Mouse (Mus musculus) CD4-positive helper T cell, adult 2 months (primary cell): ENCODE measurements around the gene Arhgap29.

Experiments
- DNase-seq: peaks from one replicate; pipeline ENCODE4 v3.0.0-alpha.2; 2012; ENCODE audit warnings: low read depth, missing footprints, low spot score

Gene Arhgap29

DNA sequence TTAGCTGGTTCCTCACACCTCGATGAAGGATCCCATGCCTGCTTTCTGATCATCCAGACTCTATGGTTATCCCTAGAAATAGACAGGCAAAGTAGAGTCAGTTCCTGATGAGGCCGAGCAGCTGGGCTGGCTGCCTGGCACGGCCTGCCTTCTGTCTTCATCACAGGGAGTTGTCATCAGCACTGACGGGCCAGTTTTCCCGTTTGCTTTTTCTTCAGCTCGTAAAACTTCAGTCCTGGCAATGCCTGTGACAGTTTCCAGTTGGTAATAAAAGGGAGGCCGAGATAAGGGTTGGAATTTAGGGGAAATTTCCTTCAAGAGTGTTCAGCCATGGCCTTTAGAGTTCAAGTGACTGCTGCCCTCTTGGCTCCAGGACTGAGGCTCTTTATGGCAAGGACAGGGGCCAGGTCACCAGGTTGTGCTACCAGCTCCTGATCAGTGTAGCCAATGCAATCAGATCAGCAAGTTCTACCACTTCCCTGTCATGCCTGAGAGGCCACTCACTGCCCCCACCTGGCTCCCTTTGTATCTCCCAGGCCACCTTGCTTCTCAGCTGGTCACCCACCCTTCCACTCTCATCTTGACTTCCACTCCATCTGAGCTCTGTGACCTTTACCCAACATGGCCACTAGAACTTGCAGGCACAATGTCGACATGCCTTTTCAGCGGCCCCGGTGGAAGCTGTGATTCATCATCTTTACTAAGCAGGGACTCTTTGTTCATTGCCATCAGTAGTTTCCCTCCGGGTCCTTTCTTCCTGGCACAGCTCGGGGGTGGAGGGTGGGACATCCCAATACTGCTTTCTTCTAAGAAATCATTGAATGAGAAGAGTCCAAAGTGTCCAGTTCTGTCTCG is 112.4 kb downstream of the Arhgap29 start:
- DNase-seq = no peak
